Mouse (Mus musculus): ENCODE data around the gene Neu2. TPM values are rescaled to one million over a fixed set of nuclear protein-coding genes. Genes with fewer than 3 reads are reported as not detected.

The Neu2 gene
- total RNA-seq, 2 experiments from 2014 or later, result 14.8 to 21.9 TPM

DNA sequence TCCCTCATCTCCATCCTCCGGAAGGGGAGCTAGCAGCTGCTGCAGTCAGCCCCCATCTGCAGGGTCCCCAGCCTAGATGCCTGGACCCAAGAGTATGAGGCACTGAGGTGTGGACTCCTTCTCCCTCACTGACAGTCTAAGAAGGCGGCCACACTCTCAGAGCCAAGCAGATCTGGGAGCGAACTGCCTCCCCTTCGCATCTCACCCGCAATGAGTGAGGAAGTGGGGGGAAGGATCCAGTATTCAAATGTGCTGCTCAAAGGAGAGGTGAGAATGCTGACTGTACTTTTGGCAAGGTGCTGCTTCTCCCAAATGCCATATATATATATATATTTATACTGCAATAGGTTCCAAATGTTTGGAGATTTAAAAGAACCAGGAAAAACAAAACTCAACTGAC is 93.7 kb downstream of the Neu2 start:
- intact Hi-C loops (cut with DNase I; ENCODE audit: low total_unique reads), result no loop called here

DNA sequence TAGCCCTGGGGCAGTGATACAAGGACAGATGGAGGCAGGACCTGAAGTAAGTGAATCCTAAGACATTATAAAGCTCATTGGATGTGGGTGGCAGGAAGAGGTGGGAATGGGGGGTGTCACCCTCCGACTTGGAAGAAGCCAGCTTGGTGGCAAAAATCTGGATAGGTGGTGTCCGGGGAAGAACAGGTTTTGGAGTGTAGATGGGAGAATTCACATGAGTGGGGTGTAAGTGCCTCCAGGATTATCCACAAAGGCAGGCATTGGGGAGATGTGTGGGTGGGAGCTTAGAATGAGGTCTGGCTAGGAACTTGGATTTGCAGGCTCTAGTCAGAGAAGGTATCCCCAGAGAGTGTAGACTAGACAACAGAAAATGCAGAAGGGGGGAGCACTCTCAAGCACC is 95.6 kb downstream of the Neu2 start:
- no peak for DNase-seq
- intact Hi-C loops (cut with DNase I; ENCODE audit: low total_unique reads), result no loop called here

More for the DNA sequence above, 93.7 kb downstream of the Neu2 start:
- DNase-seq, result no peak

DNA sequence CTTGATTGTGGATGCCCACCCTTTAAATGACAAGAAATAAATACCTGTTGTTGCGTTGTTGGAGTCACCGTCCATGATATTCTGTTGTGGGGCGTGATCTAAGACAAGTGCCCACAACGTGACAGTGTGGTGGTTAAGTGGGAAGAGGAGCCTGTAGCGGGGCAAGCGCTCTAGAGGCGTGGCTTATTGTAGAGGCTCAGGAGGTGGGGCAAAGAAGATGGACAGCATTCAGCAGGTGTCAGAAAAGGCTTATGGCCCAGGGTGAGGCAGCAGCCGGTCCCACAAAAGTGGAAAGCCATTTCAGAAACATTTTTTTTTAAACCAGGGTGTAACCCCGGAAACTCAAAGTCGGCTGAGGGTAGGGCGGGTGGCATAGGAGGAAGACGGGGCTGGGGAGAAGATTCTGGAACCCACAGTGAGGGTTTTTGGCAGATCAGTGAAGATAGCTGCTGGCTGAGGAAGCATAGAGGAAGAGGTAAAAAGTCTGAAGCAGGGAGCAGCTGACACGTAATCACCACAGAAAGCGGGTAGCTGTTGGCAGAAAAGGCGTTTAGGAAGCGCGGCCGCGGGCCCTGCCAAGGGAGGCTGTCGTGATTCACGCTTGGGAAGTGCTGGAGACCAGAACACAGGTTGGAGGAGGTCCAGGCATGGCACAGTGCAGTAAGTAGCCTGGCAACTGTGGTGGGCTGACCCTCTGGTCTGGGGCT is 97.8 kb downstream of the Neu2 start:
- intact Hi-C loops (cut with DNase I; ENCODE audit: low total_unique reads), result no loop called here
- DNase-seq, result peak; percentile 59

DNA sequence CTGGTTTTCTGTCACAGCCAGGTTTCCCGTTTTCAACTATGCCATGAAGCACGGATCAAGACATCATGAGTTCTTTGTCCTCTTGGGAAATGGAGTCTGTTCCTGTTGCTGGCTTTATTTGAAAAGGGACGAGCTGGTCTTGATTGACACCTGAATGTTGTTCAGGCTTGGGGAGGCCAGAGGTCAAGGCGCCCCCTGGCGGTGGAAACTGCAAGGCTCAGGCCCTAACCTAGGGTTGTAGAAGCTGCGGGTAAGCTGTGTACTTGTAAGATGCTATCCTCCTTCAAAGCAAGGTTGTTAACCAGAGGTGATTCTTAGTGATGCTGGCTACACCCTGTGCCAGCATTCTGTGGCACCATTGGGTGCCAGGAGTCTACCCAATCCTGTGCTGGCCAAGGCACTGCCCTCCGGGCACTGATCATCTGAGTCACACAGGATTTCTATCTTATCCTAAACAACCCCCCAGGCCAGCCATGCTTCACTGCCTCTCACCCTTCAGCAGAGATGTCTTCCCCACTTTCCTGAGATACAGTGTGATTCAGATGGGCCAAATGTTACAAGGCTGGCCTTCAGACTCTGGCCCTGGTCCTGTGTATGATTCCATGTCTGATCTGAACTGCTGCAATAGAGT is 98.8 kb downstream of the Neu2 start:
- peak; percentile 76 for DNase-seq
- intact Hi-C loops (cut with DNase I; ENCODE audit: low total_unique reads), result no loop called here

DNA sequence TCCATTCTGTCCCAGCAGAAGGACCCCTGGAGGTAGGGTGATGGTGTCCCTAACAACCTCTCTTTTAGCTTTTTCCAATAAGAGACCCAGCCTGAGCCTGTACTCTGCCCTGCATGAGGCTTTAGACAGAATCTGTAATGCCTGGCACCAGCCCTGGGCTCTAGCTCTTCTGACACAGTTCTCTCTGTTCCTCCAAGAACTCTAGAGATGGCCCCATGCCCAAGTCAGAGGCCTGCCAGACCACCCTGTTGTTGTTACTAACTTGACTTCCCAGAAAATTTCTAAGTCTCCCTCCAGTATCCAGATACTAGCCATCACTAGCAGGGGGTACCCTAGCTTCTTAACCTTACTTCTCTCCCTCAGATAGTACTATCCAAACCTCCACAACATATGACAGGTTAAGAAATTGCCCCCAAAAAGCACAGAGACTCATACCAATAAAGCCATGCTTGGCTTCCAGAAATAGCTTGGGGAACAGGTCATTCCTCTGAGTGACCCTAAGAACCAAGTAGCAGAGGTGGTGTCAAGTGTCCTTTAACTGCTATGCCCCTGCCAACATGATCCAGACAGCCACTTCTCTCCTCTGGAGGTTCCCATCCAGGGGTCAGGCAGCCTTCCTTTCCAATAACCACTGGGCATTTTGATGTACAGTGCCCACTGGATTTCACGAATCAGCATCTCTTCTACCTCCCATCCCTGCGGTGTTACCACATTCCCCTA is 105.0 kb downstream of the Neu2 start:
- peak; percentile 32 for DNase-seq
- intact Hi-C loops (cut with DNase I; ENCODE audit: low total_unique reads), result no loop called here

DNA sequence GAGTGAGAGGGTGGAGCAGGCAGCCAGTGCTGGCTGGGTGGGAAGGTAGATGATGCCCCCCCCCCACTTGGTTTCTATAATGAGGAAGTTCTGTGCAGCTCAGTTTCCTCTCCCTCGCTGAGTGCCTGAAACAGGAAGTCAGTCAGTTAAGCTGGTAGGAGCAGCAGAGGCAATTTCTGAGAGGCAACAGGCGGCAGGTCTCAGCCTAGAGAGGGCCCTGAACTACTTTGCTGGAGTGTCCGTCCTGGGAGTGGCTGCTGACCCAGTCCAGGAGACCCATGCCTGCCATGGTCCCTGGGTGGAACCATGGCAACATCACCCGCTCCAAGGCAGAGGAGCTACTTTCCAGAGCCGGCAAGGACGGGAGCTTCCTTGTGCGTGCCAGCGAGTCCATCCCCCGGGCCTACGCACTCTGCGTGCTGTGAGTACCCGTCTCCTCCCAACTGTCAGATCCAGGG is 110.6 kb downstream of the Neu2 start, which contains the start of gene Inpp5d:
Gene Inpp5d (plus strand): TSS at position 102 of the 458 bp plus-strand sequence.
- intact Hi-C loops (cut with DNase I; ENCODE audit: low total_unique reads), result no loop called here
- no peak for DNase-seq

DNA sequence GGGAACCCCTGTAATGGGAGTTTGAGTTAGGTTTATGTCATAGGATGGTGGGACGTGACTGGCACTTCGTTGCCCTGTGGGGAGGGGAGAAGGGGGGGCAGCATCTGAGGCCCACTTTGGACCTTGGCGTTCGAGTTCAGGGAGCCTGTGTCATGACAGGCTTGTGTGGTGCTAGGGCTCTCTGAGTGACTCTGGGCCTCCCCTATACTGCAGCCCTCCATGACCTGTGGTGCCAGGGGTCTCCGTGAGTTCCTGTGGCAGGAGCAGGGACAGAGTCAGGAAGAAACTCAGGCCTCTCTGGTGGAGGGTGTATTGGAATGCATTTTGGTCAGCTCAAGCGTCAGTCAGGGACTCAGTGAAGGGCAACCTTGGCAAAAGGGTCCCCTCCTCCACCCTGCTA is 111.0 kb downstream of the Neu2 start:
- DNase-seq, result no peak
- intact Hi-C loops (cut with DNase I; ENCODE audit: low total_unique reads), result no loop called here

DNA sequence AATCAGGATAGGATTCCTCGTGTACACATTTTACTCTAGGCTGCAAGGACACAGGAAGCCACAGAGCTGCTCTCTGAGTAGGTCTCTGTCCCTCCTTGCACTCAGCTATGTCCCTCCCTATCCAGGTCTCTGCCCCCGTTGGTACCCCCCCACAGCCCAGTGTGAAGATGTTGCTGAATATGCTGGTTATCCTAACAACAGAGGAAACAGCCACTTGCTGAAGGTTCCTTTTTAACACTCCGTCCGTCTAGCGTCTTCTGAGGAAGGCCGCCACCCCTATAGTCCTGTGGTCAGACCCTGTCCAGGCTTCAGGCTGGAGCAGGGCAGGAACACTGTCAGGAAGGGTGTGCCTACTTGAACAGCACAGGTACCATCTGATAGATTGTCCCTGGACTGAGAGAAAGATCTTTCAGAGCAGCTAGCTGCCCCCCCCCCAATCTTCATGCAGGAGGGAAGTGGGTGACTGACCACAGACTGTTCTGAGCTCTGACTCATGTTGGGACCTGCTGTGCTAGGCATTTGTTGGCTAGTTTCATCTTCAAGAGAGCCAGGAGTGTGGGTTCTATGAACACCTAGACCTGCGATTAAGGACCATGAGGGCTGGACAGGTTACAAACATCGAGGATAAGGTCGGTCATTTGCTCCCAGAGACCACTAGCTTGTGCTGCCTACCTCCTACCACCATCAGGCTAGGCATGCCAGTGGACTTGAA is 111.6 kb downstream of the Neu2 start:
- intact Hi-C loops (cut with DNase I; ENCODE audit: low total_unique reads), result no loop called here
- no peak for DNase-seq

DNA sequence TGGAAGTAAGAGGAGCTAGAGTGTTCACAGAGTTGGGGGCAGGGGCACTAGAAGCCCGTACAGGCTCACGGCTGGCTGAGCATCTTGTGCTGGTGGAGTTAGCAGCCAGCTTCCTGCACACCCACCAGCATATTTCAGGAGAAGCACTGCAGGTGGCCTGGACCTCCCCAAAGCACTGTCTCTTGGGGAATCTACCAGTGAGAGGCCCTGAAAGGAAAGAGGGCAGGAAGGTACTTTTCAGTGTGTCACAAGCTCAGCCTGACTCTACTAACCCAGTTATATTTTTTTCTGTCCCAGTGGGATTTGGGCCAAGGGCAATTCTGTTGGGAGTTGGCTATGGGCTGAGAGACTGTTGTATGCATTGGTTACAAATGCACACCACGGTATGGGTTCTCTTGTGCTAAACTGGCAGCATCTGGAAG is 112.2 kb downstream of the Neu2 start:
- no peak for DNase-seq
- intact Hi-C loops (cut with DNase I; ENCODE audit: low total_unique reads), result no loop called here

DNA sequence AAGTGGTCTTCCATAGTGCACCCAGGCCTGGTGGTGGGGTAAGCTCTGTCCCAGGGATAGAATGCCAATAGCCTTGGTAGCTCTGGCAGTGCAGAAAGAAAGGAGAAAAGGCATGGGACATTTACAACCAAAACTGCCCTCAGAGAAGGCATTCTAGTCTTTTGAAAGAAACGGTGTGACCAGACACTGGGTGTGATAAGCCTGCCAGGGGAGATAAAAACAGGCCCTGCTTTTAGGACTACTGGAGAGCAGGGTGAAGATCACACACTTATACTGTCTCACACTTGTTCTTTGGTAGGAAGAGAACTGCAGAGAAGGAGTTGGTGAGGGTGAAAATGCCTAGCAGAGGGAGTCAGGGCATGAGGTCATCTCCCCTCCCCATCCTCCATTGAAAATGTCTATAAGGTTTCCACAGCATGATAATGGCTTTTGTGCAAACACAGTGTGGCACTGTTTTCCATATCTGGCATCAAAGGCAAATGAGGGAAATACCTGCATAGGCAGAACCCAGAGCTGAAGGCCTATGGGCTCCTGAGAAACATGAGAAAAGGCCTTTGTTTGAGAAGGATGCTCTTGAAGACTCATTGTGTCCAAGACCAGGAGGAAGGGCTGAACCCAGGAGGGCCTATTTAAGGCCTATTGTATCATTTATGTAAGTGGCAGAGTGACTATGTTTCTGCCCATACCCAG is 114.4 kb downstream of the Neu2 start:
- no peak for DNase-seq
- intact Hi-C loops (cut with DNase I; ENCODE audit: low total_unique reads), result no loop called here

DNA sequence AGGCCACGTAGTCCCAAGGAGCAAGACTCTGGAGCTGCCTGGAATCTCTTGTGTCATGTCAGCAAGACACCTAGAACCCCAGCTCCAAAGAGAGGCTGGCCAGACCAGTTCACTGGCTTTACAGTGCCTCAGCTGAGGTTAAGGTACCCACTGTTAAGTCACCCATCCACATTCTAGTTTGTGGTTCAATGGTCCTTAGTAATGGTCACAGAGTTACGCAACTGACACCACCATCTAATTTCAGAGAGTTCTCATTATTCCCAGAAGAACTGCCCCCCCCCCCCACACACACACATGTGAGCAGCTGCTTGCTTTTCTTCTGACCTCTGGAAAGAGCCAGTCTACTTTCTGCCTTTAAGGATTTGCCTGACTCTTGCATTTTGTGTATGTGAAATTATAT is 115.1 kb downstream of the Neu2 start:
- DNase-seq, result no peak
- intact Hi-C loops (cut with DNase I; ENCODE audit: low total_unique reads), result no loop called here

DNA sequence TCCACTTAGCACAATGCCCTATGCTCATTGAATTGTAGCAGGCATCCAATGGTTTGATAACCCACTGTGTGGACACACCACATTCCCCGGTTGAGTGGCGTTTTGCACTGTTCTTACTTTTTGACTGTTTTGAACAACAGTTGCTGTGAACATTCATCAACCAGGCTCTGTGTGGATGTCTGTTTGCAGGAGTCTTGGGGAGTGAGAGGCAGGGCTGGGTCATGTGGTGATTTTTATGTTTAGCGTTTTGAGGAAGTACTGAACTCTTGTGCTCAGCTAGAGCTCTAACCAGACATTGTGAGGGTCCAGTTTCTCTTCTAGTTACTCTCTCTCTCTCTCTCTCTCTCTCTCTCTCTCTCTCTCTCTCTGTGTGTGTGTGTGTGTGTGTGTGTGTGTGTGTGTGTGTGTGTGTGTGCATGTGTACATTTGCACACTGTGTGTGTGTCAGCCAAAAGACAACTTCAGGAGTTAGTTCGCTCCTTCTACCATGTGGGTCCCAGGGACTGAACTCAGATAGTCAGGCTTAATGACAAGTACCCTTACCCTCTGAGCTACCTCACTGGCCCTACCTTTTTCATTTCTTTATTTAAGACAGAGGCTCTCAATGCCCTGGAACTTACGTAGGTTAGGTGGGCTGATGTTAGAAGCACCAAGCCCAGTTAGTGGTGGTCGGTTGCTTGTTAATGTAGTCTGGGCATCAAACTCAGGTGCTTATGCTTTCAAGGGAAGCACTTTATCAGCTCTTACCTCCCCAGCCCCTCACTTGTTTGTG is 115.8 kb downstream of the Neu2 start:
- DNase-seq, result no peak
- intact Hi-C loops (cut with DNase I; ENCODE audit: low total_unique reads), result no loop called here

DNA sequence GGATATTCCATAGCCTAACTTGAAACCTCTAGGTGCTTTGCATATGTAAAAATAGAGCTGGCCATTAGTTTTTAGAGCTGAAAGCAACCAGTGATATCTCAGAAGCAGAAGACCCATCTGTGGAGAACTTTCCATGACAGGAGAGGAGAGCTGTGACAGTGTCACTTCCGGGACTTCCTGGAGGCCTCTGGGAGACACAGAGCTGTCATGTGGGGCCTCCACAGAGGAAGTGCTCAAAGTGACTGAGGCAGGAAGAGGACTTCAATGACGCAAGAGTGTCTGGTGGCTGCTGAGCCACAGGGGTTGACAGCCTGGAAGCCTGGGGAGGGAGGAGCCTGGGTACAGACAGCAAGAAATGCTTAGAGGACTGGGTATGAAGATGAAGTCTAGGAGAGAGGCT is 116.7 kb downstream of the Neu2 start:
- intact Hi-C loops (cut with DNase I; ENCODE audit: low total_unique reads), result no loop called here
- DNase-seq, result no peak

DNA sequence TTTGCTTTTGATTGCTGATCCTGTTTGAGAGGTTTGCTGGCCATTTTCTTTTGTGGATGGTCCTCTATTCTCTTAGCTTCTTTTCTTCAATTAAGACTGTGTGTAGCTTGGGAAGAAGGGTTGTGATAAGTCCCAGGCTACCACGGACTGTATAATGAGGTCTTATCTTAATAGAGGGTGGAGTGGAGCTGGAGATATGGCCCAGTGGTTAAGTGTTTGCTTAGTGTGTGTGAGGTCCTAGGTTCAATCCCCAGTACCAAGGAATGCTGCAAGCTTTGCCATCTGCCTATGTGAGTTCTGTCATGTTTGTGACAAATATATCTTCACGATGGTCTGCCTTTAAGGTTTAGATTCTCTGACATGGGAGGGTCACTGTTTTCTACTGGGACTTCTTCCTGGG is 118.4 kb downstream of the Neu2 start:
- intact Hi-C loops (cut with DNase I; ENCODE audit: low total_unique reads), result no loop called here

DNA sequence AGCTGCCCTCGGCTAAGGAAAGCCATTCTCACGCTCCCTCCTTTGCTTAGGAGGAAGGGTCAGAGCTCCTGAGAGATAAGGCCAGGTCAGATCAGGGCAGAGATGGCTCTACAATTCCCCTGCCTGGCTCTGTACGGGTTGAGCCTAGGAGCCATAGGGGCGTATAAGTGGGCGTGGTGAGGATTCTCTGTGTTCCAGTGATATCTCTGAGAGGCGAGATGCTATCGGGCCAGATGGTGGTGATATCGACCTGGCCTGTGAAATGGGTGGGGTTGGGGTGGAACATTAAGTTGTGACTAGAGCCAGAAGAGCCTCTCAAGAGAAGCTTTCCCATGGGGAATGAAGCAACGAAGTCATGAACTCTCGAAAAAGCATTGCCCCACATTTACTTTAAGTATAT is 121.9 kb downstream of the Neu2 start:
- intact Hi-C loops (cut with DNase I; ENCODE audit: low total_unique reads), result no loop called here
- no peak for DNase-seq

More for the DNA sequence above, 118.4 kb downstream of the Neu2 start:
- no peak for DNase-seq

DNA sequence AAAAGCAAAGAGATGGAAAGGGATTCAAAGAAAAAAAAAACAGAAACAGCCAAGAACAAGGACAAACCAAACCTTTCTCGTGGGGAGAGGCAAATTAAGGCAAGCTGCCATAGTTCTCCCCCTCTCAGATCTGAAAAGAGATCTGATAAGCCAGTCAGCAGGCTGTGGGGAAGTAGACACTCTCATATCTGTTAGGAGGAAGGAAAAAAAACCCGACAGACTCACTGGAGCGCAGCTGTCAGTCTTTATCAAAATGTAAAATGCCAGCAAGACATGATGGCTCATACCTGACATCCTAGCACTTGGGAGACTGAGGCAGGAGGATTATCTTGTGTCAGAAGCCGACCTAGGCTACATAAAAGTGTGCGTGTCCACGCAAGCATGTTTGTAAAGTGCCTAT is 122.5 kb downstream of the Neu2 start:
- no peak for DNase-seq
- intact Hi-C loops (cut with DNase I; ENCODE audit: low total_unique reads), result no loop called here

DNA sequence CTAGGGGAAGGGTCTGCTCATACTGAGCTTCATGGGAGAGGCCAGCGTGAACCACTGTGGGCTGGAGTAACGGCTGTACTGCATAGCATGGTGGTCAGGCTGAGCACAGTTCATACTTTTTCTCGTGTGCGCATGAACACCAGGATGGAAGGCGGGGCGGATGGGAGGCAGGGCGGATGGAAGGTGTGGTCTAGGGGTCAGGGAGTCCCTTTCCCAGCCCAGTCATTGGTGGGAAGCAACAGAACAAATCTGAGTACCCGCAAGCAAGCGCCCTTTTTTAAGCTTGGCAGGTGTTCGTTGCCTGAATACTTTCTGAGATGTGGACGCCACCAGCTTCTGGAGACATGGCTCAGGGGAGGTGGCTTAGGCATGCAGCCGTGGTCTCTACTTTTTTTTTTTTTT is 127.0 kb downstream of the Neu2 start:
- intact Hi-C loops (cut with DNase I; ENCODE audit: low total_unique reads), result no loop called here
- DNase-seq, result no peak

DNA sequence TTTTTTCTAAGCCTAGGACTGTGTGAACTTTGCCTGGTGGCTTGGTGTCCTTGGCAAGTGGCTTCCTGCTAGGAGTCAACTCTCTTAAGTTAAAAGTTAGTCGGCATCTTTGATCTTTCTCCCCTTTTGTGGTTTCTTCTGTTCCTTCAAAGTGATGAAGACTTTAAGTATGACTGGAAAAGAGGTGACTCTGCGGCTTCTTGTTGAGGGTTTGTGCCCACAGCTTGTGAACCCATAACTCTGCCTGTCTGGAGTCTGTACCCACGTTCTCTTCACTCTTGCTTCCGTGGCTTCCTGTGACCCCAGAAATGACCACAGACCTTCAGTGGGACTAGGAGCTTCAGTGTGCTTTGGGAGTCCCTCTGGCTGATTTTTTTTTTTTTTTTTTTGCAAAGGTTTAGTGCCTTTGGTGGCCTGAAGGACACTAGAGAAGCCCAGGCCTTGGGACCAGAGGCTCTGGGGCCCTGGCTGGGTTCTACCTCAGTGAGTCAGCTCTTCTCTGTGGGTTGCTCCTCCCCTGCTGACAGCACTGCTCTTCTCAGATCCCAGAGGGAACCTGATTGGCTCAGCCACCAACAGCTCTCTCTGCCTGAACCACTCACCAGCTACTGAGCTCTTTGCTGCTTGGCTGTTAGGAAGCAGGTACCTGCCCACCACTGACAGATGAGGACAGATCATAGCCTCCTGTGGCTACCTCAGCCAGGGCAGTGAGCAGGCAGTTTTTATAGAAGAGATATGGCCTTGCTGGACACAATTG is 127.6 kb downstream of the Neu2 start:
- no peak for DNase-seq
- intact Hi-C loops (cut with DNase I; ENCODE audit: low total_unique reads), result no loop called here
